Mouse (Mus musculus) E14TG2a.4 (cell line): Measurements from ENCODE around the gene Gng7.
A peak's percentile ranks its signal among the peaks of the same experiment; 100 is the strongest.

ENCODE experiments used
- H3K27me3 ChIP-seq: 2 replicates; pipeline ENCODE4 v1.6.1; 2014; ENCODE audit warnings: low read length, control low read depth; ENCODE audit not compliant: insufficient read depth
- H3K36me3 ChIP-seq: 2 replicates; pipeline ENCODE4 v1.6.1; 2014; ENCODE audit warnings: low read length, control low read depth; ENCODE audit not compliant: insufficient read depth
- H3K4me1 ChIP-seq: replicated peaks from 2 replicates; pipeline ENCODE4 v1.6.1; 2014; ENCODE audit warnings: low read depth, low read length, control low read depth
- H3K4me3 ChIP-seq: replicated peaks from 2 replicates; pipeline ENCODE4 v1.5.1; 2014; ENCODE audit warnings: mild to moderate bottlenecking, low read length
- H3K9me3 ChIP-seq: 2 replicates; pipeline ENCODE4 v1.6.1; 2014; ENCODE audit warnings: low read length, control low read depth
- CTCF ChIP-seq: conservative IDR thresholded peaks from 2 replicates; pipeline ENCODE4 v1.5.1; 2014; ENCODE audit warnings: low read length
- NANOG ChIP-seq: IDR thresholded peaks from 2 replicates; pipeline ENCODE4 v1.6.1; 2014; ENCODE audit warnings: borderline replicate concordance, low read length, mixed read lengths
- POU5F1 ChIP-seq: IDR thresholded peaks from 2 replicates; pipeline ENCODE4 v1.6.1; 2014; ENCODE audit warnings: low read length, borderline replicate concordance

Gng7 gene

GRCm38 (mm10) chr10:81029031-81029430 lies 14.3 kb upstream of the Gng7 start:
- H3K4me1 ChIP-seq, result peaks cover 55% of the 10 kb centered on the region
- no peaks in the 10 kb centered on the region for H3K9me3 ChIP-seq
- no peak overlapping the region for H3K4me3 ChIP-seq
- no peak for TF ChIP-seq NANOG
- no peak for TF ChIP-seq CTCF
- TF ChIP-seq POU5F1, result no peak
- peaks cover 18% of the 10 kb centered on the region for H3K27me3 ChIP-seq
- H3K36me3 ChIP-seq, result peaks cover 13% of the 10 kb centered on the region; the same call in 1 of the 2 replicates

- H3K4me1 ChIP-seq, result peaks cover 54% of the 10 kb centered on the region
- peaks cover 10% of the 10 kb centered on the region; the same call in 1 of the 2 replicates for H3K36me3 ChIP-seq
These were observed 13.5 kb upstream of the Gng7 start for GRCm38 (mm10) chr10:81028219-81028618.

GRCm38 (mm10) chr10:81027331-81027730 lies 12.6 kb upstream of the Gng7 start:
- Histone ChIP-seq H3K4me1 (peaks cover 52% of the 10 kb centered on the region), H3K9me3 (no peaks in the 10 kb centered on the region), H3K4me3 (no peak overlapping the region), H3K36me3 (0 out of 2 replicates have a peak, but pooled peaks cover 1% of the 10 kb centered on the region), H3K27me3 (peaks cover 21% of the 10 kb centered on the region)
- no peak for TF ChIP-seq POU5F1
- TF ChIP-seq CTCF, result no peak
- no peak for TF ChIP-seq NANOG

More at GRCm38 (mm10) chr10:81028219-81028618, 13.5 kb upstream of the Gng7 start:
- Histone ChIP-seq H3K9me3 (no peaks in the 10 kb centered on the region), H3K27me3 (peaks cover 18% of the 10 kb centered on the region), H3K4me3 (no peak overlapping the region)
- TF ChIP-seq NANOG (no peak), POU5F1 (no peak), CTCF (no peak)

- no peaks in the 10 kb centered on the region for H3K9me3 ChIP-seq
- H3K4me1 ChIP-seq, result peaks cover 57% of the 10 kb centered on the region
- TF ChIP-seq POU5F1, result no peak
- peaks cover 25% of the 10 kb centered on the region for H3K27me3 ChIP-seq
- H3K4me3 ChIP-seq, result no peak overlapping the region
- H3K36me3 ChIP-seq, result no peaks in the 10 kb centered on the region
These were observed 12.1 kb upstream of the Gng7 start for GRCm38 (mm10) chr10:81026857-81027256.

- no peak for TF ChIP-seq POU5F1
- no peak for TF ChIP-seq NANOG
- TF ChIP-seq CTCF, result no peak
These were observed 11.0 kb upstream of the Gng7 start, which contains the start of gene Diras1 for GRCm38 (mm10) chr10:81025639-81026275. Gene Diras1 (minus strand): TSS chr10:81025662.

GRCm38 (mm10) chr10:81025047-81025621 lies 10.4 kb upstream of the Gng7 start:
- H3K9me3 ChIP-seq, result no peaks in the 10 kb centered on the region
- peak overlapping the region; percentile 63 for H3K4me3 ChIP-seq
- no peak for TF ChIP-seq NANOG
- TF ChIP-seq CTCF, result no peak
- no peak for TF ChIP-seq POU5F1
- peaks cover 26% of the 10 kb centered on the region for H3K27me3 ChIP-seq
- 0 out of 2 replicates have a peak, but pooled peaks cover 4% of the 10 kb centered on the region for H3K36me3 ChIP-seq
- peaks cover 60% of the 10 kb centered on the region for H3K4me1 ChIP-seq

More at GRCm38 (mm10) chr10:81025639-81026275, 11.0 kb upstream of the Gng7 start, which contains the start of gene Diras1:
- Histone ChIP-seq H3K27me3 (peaks cover 26% of the 10 kb centered on the region), H3K4me3 (peak within 1 kb of the TSS; percentile 63), H3K36me3 (no peaks in the 10 kb centered on the region), H3K9me3 (no peaks in the 10 kb centered on the region), H3K4me1 (peaks cover 57% of the 10 kb centered on the region)

GRCm38 (mm10) chr10:81024346-81024937 lies 9.7 kb upstream of the Gng7 start:
- Histone ChIP-seq H3K4me1 (peaks cover 65% of the 10 kb centered on the region), H3K4me3 (peak overlapping the region; percentile 63), H3K27me3 (peaks cover 26% of the 10 kb centered on the region), H3K36me3 (0 out of 2 replicates have a peak, but pooled peaks cover 4% of the 10 kb centered on the region), H3K9me3 (no peaks in the 10 kb centered on the region)
- TF ChIP-seq CTCF, result no peak
- TF ChIP-seq POU5F1, result no peak
- no peak for TF ChIP-seq NANOG

GRCm38 (mm10) chr10:81022744-81023143 lies 8.0 kb upstream of the Gng7 start:
- Histone ChIP-seq H3K36me3 (0 out of 2 replicates have a peak, but pooled peaks cover 4% of the 10 kb centered on the region), H3K9me3 (no peaks in the 10 kb centered on the region), H3K27me3 (peaks cover 26% of the 10 kb centered on the region), H3K4me3 (peak overlapping the region; percentile 65), H3K4me1 (peaks cover 72% of the 10 kb centered on the region)
- TF ChIP-seq NANOG (no peak), CTCF (peak; percentile 95)
